Mouse (Mus musculus) lung, postnatal 36 days (tissue): ENCODE results near the gene Fam171a2.

ENCODE experiments used
- DNase-seq: peaks from one replicate; pipeline ENCODE4 v3.0.0; 2022; ENCODE audit warnings: mixed read lengths

The Fam171a2 gene

DNA sequence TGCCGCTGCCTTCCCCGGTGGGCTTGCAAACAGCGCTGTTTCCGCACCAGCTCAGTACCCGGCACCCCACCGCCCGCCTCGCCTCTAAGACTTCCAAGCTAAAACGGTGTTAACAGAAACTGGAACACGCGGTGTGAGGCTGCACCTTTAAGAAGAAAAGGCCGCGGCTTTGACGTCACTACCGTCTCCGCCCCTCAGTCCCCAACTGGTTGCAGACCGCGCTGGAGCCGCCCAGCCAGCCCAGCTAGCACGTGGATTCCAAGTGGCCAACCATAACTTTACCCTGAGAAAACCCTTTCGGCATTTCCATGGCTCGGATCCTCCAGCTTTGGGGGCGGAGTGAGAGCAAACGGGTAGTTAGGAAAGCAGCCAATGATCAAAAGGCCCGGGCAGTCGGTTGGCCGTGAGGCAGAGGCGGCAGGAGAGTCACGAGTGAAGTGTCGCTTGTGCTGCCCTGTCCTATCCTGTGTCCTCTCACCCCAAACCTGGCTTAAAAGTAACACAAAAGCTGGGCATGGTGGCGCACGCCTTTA lies 39.1 kb downstream of the Fam171a2 start:
- DNase-seq: peak; percentile 99

DNA sequence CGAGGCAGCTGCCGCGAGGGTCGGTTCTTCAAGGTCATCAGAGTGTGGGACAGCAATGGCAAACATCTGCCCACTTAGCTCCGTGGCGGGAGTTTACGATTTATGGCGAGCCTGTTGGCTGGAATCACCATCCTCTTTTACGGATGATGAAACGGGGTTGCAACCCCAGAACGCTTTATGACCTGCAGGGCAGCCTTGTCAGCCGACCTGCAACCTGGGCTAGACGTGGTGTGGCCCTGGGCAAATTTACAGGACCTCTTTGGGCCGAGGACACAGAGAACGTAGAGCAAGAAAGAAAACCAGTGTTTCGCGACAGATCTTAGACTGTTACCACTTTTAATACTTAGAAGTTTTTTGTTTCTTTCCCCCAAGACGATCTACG lies 39.7 kb downstream of the Fam171a2 start, which contains the start of gene Slc25a39:
TSS of gene Slc25a39 (minus strand) at position 113 of the 382 bp plus-strand sequence.
- DNase-seq: peak; percentile 36

DNA sequence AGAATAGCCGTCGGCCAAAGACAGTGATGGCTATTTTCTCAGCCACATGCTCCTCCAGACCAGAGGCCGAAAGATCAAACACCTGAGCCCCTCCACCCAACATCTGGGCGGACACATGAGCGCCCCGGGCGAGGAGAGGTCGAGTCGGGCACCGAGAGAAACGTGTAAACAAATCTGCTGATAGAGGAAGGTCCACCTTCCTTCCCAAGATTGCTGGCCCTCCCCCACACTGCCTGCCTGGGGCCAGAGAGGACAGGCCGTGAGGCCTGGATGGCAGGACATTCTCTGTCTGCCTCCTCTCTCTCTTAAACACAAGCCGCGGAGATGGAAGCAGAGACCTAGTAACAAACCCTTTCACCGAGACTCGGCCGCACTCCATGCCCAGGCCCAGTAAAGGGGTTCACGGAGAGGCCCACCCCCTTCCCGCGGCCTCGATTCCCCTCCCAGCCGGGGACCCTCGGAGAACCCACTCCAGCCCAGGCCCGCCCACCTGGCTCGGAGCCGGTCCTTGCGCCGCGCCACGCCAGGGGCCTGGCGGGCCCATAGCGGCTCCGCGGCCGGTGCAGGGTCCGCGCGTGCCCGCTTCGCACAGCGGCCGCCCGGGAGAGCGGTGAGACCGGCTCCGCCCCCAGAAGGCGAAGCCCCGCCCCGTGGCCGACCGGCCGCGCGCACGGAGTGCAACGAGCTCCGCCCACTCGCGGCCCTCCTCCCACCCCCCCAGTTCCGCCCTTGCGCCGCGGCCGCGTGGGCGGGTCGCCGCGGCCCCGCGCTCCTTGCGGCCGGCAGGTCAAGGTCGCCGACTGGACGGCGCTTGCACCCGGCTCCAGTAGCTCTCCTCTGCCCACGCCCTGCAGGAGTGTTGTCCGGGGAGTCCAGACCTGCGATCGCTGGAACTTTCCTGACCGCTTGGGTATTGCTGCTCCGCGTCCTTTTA lies 40.3 kb downstream of the Fam171a2 start:
- peak; percentile 91 for DNase-seq

DNA sequence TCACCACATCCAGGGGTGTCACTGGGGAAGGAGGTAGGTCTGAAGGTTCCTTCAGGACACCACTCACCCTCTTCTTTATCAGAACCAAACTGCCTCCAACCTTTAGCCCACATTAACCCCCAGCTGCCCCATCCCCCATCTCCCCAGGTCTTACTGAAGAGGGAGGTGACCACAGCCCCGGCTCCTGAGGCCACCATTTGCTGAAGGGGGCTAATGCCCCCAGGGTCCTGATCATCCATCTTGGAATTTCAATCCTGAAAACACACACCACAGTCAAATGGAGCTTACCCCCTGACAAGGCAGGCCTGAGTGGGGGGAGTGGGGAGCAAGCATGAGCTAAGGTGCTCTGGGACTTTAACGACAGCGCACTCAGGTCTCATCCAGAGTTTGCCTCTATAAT lies 41.1 kb downstream of the Fam171a2 start:
- no peak for DNase-seq

DNA sequence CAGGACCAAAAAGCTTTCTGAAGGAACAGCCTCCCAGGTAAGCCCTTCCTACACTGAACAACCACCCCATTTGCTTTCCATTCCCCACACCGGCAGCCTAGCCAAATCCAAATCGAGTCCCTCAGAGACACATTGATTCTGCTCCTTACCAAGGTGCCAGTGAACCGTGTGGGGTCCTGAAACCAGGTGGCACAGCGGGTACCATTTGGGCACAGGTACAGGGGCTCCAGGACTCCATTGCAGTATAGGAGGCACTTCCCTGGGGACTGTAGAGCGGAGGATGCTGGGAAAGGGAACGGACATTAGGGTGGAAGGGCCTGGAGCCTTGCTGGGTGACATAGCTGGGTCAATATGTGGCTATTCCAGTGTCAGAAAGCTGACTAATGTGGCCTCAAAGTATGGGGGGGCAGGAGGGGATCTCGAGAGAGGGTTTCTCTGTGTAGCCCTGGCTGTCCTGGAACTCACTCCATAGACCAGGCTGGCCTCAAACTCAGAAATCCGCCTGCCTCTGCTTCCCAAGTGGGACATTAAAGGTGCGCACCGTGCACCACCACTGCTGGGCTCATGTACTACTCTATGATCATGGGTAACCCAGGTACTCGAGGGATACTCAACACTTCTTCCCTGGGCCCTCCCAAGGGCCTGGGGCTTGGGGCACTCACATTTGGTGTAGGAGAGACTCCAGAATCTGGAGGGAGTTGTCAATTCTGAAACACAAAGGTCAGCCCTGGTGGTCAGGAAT lies 41.8 kb downstream of the Fam171a2 start:
- DNase-seq: no peak

DNA sequence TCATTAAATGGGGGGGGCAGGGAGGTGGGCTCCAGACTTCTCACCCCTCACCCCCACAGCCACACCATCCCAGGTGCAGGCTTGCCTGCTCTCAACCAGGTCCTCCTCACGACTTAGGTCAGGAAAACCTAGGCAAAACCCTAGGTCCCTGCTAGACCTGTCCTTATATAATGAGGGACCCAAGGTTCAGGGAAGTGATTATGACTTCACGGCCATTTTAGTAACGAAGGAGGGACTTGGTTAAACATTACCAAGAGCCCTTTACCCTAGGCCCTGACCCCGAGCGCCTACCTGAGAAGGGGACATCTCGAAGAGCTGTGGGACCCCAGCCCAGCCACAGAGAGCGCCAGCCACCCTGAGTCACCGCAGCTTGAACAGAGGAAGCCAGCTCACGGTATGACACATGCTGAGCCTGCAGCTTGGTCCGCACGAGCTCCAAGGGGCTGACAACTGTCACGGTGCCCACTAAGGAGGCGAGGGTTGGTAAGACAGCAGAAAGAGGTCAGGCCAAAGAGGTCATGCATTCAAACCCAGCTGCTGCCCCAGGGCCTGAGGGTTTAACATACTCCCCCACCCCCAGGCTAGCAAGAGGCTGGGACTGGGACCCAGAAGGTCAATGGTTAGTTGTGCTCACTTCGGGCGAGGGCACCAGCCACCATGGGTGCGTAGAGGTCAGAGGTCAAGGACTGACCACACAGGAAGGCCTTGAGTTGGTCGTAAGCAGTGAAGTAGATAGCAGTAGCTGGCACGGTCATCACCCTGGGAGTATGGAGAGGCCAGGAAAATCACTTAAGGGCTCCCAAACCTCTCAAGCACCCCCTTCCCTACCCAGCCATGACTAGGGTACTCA lies 43.1 kb downstream of the Fam171a2 start:
- peak; percentile 29 for DNase-seq

DNA sequence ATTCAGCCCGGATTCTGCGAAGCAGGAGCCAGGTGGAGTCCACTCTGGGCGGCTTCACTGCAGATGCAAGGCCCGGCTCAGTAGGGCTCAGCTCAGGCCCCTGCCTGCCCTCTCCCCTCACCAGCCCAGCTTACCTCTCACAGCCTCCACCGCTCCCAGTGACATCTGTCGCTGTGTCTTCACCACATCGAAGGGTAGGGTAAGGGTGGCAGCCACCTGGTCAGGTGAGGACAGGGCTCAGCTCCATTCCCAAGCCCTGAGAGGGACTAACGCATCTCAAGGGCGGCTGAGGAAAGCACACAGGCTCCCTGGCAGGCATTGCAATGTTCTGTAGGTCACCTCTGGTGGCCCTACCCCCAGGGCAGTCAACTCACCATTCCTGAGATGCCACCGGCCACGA lies 43.8 kb downstream of the Fam171a2 start:
- DNase-seq: no peak

DNA sequence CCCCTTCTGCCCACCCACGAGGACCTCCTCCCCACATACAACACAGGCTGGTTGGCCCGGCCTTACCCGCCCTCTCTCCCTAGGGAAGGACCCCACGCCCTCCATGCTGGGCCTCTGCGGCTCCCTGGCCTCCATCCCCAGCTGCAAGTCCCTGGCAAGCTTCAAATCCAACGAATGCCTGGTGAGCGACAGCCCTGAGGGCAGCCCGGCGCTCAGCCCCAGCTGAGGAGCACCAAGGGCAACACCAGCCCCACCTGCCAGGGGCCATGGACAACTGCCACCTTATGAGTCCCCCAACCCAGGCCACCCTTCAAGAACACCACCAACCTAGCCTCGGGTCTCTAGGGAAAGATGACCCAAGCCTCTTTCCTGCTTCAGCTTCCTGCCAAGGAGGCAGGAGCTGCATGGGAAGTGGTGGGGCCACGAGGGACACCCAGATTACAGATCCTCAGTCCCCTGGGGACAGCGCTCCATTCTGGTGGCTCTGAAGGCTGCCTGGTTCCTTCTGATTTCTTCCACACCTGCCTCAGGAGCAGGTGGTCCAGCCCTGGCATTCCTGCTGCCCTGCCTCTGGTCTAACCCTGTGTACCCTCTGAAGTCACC lies 45.5 kb downstream of the Fam171a2 start:
- DNase-seq: no peak

DNA sequence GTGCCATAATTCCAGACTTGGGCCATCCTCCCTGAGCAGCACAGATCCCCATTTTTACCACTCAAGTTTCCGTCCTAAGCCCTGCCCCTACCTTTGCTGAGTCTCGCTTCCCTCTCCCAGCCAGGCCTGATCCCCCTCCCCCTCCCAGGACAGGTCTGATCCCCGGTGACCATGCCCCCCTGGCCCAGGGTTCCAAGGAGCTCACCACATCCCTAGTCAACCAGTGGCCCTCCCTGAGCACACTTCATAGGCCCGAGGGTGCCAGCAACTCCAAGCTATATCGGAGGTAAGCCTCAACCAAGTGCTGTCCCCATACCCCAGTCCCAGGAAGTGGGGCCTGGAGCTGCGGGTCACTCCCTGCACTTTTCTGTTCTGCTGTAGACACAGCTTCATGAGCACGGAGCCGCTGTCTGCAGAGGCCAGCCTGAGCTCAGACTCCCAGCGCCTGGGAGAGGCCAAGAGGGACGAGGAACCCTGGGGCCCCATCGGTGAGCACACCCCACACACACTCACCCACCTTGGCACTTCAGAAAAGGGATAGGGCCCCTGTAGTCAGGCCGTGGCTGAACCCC lies 46.9 kb downstream of the Fam171a2 start:
- no peak for DNase-seq

DNA sequence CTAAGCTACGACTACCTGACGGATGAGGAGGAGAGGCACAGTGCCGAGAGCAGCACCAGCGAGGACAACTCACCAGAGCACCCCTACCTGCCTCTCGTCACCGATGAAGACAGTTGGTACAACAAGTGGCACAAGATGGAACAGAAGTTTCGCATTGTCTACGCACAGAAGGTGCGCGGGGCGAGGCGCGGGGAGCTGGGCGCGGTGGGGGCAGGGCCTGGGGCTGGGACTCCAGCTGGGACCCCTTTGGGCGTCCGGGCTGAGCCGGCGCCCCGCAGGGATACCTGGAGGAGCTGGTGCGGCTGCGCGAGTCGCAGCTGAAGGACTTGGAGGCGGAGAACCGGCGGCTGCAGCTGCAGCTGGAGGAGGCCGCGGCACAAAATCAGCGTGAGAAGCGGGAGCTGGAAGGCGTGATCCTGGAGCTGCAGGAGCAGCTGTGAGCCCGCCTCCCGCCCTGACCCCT lies 47.8 kb downstream of the Fam171a2 start:
- no peak for DNase-seq

DNA sequence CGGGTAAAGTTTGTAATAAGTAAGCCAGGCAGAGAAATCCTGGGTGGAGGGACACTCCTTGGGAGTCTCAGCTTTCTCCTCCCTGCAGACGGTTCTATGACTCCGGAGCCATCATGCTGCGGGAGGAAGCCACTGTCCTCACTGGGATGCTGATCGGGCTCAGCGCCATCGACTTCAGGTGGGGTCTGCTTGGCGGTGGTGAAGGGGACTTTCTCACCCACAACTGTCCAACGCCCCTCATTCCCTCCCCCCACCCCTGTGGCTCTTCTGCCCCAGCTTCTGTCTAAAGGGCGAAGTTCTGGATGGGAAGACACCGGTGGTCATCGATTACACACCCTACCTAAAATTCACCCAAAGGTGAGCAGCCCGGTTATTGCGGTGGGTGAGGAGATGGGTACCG lies 48.4 kb downstream of the Fam171a2 start:
- DNase-seq: no peak

DNA sequence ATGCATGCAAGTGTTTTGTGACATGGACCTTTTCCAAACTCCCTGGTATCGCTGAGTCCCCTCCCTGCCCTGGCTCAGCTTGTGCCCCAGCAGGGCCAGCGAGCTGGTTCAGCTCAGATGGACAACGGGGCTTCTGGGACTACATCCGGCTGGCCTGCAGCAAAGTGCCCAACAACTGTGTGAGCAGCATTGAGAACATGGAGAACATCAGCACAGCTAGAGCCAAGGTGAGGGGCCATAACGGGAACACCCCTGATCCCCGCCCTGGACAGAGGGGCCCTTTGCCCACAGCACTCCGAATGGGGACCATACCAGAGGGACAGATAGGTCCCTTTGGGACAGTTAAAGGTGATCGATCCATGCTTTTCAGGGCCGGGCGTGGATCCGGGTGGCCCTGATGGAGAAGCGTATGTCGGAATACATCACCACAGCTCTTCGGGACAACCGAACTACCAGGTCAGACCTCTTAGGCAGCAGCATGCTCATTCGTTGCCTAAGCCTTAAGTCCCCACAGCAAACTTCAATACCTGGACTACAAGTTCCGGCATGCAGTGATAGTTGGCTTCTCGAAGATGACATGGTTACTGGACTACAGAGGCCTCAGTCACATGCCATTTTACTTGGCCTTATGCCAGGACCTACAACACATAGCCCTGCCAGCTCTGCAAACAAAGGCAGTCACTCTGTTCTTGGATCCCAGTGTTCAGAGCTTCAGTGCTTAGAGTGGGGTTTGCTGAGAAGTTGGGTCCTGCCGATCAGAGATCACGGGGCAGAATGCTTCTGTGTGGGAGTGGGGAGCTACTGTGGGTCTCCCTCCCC lies 49.3 kb downstream of the Fam171a2 start:
- peak; percentile 34 for DNase-seq

DNA sequence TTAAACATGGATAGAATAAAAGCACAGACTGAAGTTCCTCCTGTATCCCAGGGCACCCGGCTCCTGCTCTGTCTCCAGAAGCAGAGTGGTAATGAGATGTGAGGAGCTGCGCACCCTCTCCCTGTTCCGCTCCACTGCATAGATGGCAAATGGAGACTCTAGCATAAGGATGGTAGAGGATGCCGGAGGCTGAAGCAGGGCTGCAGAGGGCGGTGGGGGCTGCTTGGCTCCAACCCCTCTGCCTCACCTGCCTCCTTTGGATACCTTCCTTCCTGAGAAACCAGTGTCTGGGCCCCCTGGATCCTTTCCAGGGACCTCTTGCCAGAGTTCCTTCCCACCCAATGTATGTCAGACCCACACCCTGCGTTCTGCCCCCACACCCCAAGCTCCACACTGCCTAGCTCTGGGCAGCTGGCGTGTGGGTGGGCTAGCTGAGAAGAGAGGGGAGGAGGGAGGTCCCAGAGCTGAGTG lies 50.8 kb downstream of the Fam171a2 start:
- DNase-seq: no peak

DNA sequence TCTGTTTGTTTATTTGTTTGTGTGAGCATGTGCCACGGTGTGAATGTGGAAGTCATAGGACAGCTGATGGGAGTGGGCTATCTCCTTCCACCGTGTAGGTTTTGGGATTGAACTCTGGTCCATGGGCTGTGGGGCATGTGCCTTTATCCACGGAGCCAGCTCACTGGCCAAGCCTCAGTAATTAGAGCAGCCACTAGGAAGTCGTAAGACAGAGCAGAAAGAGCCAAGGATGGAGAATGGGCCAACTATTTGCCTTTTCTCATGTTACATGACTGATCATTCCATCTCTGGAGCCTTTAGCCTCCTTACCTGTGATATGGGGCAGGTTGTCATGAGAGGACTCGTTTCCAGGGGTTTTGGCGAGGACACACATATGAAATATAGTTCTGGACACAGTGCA lies 51.2 kb downstream of the Fam171a2 start:
- DNase-seq: no peak

DNA sequence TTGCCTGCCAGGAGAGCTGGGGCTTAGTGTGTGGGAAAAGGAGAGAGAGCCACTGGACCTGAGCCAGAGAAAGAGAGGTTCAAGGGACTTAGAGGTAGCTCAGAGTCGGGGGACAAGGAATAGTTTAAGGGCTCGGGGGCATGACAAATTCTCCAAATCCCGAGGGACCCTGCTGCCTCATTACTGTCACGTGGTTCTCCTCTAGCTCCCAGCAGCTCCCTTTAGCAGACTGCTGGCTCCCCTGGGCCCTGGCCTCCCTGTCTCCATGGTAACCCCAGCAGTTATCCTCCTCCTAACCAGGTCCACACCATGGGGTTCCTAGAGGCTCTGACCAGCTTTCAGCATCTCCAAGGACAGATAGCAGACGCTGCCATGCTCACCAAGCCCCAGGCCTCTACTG lies 52.2 kb downstream of the Fam171a2 start:
- no peak for DNase-seq

DNA sequence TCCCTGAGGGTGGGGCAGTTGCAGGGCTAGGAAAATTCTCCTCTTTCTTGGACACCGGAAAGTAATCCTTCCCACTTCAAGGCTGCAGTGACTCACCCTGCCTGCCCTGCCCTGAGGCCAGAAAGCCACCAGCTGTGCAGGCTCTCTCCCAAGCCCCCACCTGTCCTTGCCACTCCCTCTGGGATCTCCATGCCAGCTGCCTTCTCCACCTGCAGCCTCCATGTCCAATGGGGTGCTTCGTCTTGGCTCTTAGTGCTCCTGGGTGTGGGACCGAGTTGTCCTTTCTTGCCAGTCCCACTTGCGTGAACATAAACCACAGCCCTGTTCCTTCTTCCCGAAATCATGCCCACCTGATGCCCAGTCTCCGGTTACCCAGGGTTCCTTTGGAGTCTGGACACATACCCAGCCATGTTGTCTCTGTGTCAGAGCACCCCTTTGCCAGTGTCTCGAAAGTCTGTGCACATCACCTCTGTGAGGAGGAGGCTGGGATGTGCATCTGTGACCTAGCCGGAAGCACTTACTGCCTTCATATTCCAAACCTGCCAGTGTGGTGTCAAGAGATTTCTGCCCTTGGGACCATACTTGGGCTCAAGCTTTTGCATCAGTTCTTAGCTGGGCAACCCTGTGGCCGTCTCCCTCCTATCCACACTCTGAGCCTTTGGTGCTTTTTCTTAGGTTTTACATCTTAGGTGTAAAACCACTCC lies 52.9 kb downstream of the Fam171a2 start:
- DNase-seq: no peak

DNA sequence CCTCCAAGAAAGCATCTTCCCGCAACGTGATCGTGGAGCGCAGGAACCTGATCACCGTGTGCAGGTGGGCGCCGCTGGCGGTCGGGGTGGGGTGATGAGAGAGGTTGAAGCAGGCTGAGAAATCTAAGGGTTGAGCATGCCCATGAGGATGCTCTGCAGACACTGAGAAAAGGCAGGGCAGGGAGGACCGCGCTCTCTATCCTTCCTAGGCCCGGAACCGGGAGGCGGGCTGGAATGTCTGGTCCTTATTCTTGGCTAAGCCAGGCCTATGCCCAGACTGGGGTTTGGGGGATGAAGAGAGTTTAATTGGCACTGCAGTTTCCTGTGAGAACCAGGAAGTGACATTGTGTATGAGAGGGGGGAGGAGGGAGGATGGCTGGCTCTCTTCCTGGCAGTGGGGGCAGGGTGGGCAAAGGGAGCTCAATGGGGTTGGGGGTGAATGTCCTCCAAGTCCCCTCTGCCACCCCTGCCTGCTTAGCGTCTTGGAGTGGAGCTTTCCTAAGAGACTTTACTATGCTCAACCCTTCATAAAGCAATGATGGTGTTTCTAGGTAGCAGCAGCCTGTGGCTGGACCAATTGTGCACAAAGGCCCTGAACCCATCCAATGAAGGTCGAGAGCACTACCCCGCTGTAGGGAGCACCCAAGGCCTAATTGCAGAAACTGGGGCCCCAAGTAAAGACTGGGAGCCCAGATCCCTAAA lies 53.6 kb downstream of the Fam171a2 start:
- DNase-seq: no peak

DNA sequence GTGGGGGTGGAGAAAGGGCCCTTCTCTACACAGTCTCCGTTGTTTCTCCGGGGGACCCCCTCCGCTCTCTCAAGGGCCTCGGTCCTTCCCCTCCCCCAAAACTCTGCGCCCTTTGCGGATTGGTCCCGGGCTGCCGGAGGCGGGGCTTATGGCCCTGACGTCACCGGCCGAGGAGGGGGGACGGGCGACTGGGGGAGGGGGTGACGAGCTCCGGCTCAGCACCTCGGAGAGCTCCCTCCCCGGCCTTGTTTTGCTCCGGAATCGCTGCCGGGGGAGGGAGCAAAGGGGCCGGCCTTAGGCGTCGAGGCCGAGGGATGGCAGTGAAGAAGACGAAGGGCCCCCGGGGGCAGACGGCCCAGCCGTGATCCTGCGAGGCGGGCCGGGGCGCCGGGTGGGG lies 54.2 kb downstream of the Fam171a2 start, which contains the start of gene Rundc3a:
TSS of gene Rundc3a (plus strand) at position 166 of the 397 bp plus-strand sequence.
- peak; percentile 71 for DNase-seq
